Mouse (Mus musculus) lung, postnatal 36 days (tissue): ENCODE data around the gene Foxl1.

Experiments used
- DNase-seq: peaks from one replicate; pipeline ENCODE4 v3.0.0; 2022; ENCODE audit warnings: mixed read lengths

Foxl1 gene

DNA sequence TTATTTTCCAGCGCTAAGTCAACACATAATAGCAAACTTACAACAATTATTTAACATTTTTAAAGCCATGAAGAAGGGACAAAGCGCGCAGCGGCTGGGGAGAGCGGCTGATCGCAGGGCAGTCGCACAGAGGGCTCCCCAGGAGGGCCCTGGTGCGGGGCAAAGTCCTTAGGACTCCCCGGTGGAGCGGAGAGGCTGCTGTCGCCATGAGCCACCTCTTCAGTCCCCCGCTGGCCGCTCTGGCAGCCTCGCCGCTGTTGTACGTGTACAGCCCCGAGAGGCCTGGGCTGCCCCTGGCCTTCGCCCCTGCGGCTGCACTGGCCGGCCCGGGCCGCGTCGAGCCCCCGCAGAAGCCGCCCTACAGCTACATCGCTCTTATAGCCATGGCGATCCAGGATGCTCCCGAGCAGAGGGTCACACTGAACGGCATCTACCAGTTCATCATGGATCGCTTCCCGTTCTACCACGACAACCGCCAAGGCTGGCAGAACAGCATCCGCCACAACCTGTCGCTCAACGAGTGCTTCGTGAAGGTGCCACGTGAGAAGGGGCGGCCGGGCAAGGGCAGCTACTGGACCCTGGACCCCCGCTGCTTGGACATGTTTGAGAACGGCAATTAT lies at the start of gene Foxl1:
Foxl1 (plus strand) TSS at position 185 of the 620 bp plus-strand sequence.
- DNase-seq, result no peak

- DNase-seq, result no peak
Measured at GRCm38 (mm10) chr8:121078721-121079120, 49.0 kb upstream of the Foxl1 start.

GRCm38 (mm10) chr8:121079201-121079600 lies 48.5 kb upstream of the Foxl1 start:
- DNase-seq, result no peak

DNA sequence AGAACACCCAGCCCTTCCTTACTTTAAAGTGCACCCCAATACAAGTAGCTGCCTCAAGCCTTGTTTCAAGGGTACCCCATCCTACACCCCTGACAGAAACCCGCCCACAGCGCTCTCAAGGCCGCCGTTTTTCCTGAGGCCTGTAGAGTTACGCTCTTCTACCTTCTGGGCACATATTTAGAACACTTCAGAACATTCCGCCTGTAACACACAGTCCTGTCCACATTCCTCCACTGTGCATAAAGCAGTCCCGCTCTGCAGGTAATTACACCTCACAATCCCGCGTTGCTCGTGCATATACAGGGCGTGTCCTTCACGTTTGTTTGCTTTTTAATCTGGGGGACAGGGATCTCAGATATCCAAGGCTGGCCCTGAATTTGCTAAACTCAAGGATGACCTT lies 47.8 kb upstream of the Foxl1 start:
- no peak for DNase-seq

GRCm38 (mm10) chr8:121080361-121081090 lies 47.2 kb upstream of the Foxl1 start:
- no peak for DNase-seq

DNA sequence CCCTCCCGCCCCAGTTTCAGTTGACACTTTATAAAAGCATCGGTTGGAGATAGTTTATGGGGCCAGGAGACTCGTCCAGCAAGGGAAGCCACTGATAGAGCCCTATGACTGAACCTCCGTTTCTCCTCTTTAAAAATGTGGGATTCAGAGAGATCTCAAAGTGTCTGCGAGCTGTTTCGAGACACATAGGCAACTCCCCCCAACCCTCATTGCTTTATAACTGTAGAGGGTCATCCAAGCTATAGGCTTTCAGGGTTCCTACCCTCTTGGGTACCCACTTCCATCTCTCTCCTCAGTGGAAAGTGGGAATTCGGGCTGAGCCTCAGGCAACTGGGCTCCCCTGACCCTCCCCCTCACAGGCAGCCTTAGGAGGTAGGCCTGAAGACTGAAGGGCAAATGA lies 46.3 kb upstream of the Foxl1 start:
- no peak for DNase-seq

- DNase-seq, result no peak
Measured at GRCm38 (mm10) chr8:121082218-121083092, 45.3 kb upstream of the Foxl1 start.

DNA sequence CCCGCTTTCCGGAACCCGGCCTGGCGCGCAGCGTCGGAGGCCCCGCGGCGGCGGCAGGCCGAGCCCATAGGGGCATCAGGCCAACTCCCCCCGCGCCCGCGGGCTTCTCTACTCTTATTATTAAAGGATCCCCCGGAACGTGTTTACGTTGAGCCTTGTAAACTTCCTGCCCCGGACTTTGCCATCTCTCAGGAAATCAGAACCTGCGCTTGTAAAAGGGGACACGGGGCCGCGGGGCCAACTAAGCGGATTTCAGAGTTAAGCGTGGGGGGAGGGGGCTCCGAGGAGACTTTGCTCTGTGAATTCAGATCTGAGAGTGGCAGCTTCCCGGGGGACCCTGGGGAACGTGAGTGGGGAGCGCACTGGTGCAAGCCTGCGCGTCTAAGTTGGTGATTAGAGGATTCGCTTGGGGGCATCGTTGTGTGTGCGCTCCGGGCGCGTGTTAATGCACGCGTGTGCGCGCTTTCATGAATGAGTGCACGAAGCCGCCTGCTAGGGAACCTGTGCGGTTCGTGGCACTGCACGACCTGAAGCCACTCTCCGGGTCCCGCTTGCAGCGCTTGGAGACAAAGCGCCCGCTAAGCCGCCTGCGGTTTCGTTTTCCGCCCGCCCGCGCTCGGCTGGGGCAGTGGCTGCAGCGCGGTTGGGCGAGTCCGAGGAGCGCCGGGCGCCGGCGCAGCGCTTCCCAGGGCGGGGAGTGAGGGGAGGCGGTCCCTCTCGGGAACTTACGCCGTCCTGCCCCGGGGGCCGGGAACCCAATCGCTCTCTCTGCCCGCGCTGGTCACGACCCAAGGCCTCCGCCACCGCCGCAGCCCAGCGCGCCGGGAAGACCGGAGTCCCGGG lies 44.4 kb upstream of the Foxl1 start:
- peak; percentile 90 for DNase-seq

DNA sequence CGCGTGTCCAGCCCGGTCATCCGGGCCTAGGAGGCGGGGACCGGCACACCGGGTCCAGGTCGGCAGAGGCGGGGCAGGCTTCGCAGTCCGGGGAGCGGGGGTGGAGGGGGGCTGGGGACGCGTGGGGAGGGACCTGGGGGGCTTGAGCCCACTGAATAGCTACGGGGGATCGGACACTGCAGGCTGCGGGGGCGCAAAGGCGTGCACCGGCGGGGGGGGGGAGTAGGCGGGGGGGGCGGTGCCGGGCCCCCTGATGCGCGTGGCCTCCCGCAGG lies 43.9 kb upstream of the Foxl1 start:
- DNase-seq, result no peak

DNA sequence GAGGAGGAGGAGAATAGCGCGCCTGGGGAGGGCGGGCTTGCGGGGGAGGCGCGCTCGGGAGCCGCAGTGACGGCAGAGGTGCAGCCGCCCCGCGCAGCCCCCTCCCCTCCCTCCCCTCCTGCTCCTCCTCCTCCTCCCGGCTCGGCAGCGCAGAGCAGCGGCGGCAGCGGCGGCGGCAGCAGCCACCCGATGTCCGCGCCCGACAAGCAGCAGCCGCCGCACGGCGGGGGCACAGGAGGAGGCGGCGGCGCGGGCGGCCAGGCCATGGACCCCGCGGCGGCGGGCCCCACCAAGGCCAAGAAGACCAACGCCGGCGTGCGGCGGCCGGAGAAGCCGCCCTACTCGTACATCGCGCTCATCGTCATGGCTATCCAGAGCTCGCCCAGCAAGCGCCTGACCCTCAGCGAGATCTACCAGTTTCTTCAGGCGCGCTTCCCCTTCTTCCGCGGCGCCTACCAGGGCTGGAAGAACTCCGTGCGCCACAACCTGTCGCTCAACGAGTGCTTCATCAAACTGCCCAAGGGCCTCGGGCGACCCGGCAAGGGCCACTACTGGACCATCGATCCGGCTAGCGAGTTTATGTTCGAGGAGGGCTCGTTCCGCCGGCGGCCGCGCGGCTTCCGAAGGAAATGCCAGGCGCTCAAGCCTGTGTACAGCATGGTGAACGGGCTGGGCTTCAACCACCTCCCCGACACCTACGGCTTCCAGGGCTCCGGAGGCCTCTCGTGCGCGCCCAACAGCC lies 43.4 kb upstream of the Foxl1 start, which contains the start of gene Foxf1:
Foxf1 (plus strand) TSS at position 177 of the 742 bp plus-strand sequence.
- DNase-seq, result peak; percentile 75

- DNase-seq, result no peak
Measured at GRCm38 (mm10) chr8:121085011-121085410, 42.7 kb upstream of the Foxl1 start.

GRCm38 (mm10) chr8:121085561-121085960 lies 42.2 kb upstream of the Foxl1 start:
- no peak for DNase-seq

- DNase-seq, result no peak
Measured at GRCm38 (mm10) chr8:121086004-121086900, 41.5 kb upstream of the Foxl1 start.

DNA sequence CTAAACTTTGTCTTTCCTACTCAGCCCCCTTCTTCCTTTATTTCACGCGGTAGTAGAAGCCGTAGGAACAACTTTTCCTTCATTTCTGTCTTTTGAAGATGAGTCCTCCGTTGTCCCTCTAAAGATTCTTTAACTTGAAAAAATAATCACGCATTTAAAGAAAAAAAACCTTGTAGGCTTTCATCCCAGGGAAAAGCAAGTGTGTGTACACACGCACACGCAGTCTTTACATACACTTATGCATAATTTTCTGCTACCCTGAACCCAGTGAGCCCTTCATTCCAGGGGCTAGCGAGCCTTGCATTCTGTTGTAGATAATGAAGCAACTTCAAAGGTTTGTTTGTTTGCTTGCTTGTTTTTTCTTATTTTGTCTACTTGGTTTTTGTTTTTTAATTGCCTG lies 39.5 kb upstream of the Foxl1 start:
- DNase-seq, result no peak

- no peak for DNase-seq
Measured at GRCm38 (mm10) chr8:121088871-121089630, 38.7 kb upstream of the Foxl1 start.

DNA sequence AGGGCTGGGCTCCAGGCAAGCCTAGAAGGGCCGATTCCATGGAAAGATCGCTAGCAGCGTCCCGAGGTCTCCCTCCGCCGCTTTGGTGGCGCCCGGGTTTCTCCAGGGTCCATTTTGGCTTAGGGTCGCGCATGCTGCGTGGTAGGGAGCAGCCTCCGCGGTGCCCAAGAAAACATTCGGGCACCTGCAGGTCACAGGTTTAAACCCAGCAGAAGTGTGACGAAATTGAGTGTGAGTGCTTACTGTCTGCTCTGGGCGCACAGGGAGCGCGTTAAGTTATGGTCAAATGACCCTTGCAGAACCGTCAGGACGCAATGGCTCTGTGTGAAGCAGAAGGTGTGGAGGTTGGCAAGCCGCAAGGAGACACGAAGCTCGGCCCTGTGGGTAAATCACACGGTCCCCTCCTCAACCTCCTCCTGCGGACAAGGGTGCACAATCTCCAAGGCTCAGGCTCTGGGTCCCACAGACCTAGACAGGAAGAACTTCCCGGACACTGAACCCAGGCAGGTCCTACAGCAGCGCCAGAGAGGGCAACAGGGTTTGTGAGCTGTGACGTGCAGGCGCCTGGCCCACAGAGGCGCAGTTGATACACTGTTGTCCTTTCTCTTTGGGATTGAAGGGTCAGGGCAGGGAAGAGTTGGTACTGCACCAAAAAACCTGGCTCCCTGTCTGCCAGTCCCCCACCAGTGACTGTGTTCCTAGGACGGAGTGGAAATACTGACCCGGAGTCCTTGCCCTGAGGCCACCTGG lies 37.9 kb upstream of the Foxl1 start:
- no peak for DNase-seq

DNA sequence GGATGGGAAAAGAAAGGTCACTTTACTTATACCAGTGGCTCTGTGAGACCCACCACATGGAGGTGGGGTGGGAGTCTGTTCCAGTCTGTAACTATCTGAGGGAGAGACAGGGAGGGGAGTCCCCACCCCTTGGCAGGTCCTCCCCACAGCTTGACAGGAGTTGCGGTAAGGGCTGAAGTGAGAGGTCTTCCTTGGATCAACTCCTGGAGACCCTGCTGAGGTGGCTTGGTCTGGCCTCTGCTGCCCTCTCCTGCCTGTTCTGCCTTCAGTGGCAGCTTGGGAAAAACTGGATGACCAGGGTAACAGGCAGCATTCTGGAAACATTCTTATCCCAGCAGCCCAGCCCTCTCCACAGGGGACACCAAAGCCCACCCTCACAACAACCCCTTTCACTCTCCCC lies 37.0 kb upstream of the Foxl1 start:
- DNase-seq, result no peak

DNA sequence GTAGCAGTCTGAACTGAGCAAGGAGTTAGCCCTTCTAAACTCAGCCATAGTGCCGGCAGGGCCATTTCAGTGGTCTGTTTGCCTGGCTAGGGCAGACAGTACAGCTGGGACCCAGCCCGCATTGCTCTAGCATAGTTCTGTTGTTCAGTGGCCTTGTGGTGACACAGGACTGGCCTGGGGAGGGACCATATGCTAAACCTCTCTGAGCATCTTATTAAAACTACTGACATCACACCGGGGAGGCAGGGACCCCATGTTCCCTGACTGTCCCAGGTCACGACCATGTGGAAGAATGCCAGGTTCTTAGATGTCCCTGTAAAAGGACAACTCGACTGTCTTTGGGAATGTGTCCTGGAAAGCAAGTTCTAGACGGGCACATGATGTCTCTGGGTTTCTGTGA lies 35.6 kb upstream of the Foxl1 start:
- DNase-seq, result peak; percentile 72

- DNase-seq, result peak; percentile 92
Measured at GRCm38 (mm10) chr8:121092627-121093026, 35.1 kb upstream of the Foxl1 start.

DNA sequence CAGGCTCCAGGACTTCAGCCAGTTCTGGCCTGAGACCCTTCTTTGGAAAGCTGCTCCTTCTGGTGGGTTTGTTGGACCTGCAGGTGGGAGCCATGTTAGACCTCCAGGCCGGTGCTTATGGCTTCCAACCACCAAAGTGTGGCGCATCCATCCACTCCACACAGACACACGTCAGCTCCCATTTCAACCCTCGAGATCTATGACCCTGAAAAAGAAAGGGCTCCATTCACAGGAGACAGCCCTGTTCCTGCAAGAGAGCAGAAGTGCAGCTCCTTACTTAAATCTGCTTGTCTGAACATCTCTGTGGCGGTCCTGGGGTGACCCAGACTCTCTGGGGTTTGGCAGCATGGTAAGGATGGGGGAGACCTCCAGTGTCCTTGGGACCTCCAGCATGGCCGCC lies 34.2 kb upstream of the Foxl1 start:
- no peak for DNase-seq
